ENCODE assay signal across 7 mouse cellular contexts in genomic region chr7:101905561-101906286, GRCm38 (mm10). TPM values are rescaled to one million over a fixed set of nuclear protein-coding genes. Genes with fewer than 3 reads are reported as not detected.
DNase-seq lines count a peak whose midpoint lies in the region; ATAC-seq lines count a peak whose summit lies in the region.

TSS of gene Lamtor1 (plus strand) at chr7:101905904.

- H3K9me3 ChIP-seq in embryonic facial prominence, embryonic 12.5 days = no peaks in the 10 kb centered on the region
- no peaks in the 10 kb centered on the region for H3K9me3 ChIP-seq in limb, embryonic 11.5 days (ENCODE audit: control insufficient read depth, low read length)
- no peaks in the 10 kb centered on the region for H3K9me3 ChIP-seq in midbrain, embryonic 14.5 days (ENCODE audit: control insufficient read depth, low read length)

- peak within 1 kb of the TSS; percentile 66 for H3K4me2 ChIP-seq in embryonic facial prominence, embryonic 12.5 days (replicated peaks)
- peak within 1 kb of the TSS; percentile 72 for H3K4me2 ChIP-seq in limb, embryonic 11.5 days (ENCODE audit: low read depth, severe bottlenecking)
- H3K4me2 ChIP-seq in midbrain, embryonic 14.5 days (ENCODE audit: low read length) = peak within 1 kb of the TSS; percentile 83

- peak within 1 kb of the TSS; percentile 96 for H3K27ac ChIP-seq in embryonic facial prominence, embryonic 12.5 days
- peak within 1 kb of the TSS; percentile 93 for H3K27ac ChIP-seq in limb, embryonic 11.5 days (replicated peaks; ENCODE audit: low read depth, low read length)
- peak within 1 kb of the TSS; percentile 96 for H3K27ac ChIP-seq in midbrain, embryonic 14.5 days (replicated peaks; ENCODE audit: low read depth, low read length)

- H3K36me3 ChIP-seq in embryonic facial prominence, embryonic 12.5 days = peaks cover 12% of the 10 kb centered on the region
- H3K36me3 ChIP-seq in limb, embryonic 11.5 days (ENCODE audit: control insufficient read depth, insufficient read depth, low read length) = peaks cover 9% of the 10 kb centered on the region; the same call in 1 of the 2 replicates
- peaks cover 12% of the 10 kb centered on the region for H3K36me3 ChIP-seq in midbrain, embryonic 14.5 days (ENCODE audit: control insufficient read depth, insufficient read depth, low read length)

- H3K9ac ChIP-seq in embryonic facial prominence, embryonic 12.5 days = peak within 1 kb of the TSS; percentile 89
- peak within 1 kb of the TSS; percentile 87 for H3K9ac ChIP-seq in limb, embryonic 11.5 days (ENCODE audit: low read length)
- H3K9ac ChIP-seq in midbrain, embryonic 14.5 days (replicated peaks; ENCODE audit: low read length) = peak within 1 kb of the TSS; percentile 88

- peak; percentile 96 for ATAC-seq in embryonic facial prominence, embryonic 12.5 days (ENCODE audit: insufficient number of reproducible peaks, insufficient read depth, low FRiP score, low TSS enrichment)
- peak; percentile 98 for ATAC-seq in limb, embryonic 11.5 days (ENCODE audit: insufficient number of reproducible peaks, low FRiP score, low TSS enrichment, low read depth)
- peak; percentile 99 for ATAC-seq in midbrain, embryonic 14.5 days (ENCODE audit: low FRiP score, low TSS enrichment)

- peak within 1 kb of the TSS; percentile 76 for H3K4me3 ChIP-seq in embryonic facial prominence, embryonic 12.5 days
- H3K4me3 ChIP-seq in limb, embryonic 11.5 days (ENCODE audit: low read depth, low read length) = peak within 1 kb of the TSS; percentile 75
- peak within 1 kb of the TSS; percentile 79 for H3K4me3 ChIP-seq in midbrain, embryonic 14.5 days (replicated peaks; ENCODE audit: low read depth, low read length)

- DNase-seq in adrenal gland, postnatal 25 days = peak; percentile 99
- DNase-seq in heart, adult 11 months = peak; percentile 100
- DNase-seq in kidney, adult 18-20 months = peak; percentile 100
- DNase-seq in limb, embryonic 11.5 days (ENCODE audit: low spot score) = peak; percentile 100
- DNase-seq in midbrain, embryonic 14.5 days = peak; percentile 100
- DNase-seq in spleen, adult 18-20 months = peak; percentile 97 to 98

- no peaks in the 10 kb centered on the region for H3K27me3 ChIP-seq in embryonic facial prominence, embryonic 12.5 days
- no peaks in the 10 kb centered on the region for H3K27me3 ChIP-seq in limb, embryonic 11.5 days (ENCODE audit: control insufficient read depth, insufficient read depth, low read length)
- no peaks in the 10 kb centered on the region for H3K27me3 ChIP-seq in midbrain, embryonic 14.5 days (ENCODE audit: control insufficient read depth, insufficient read depth, low read length)

- WGBS in embryonic facial prominence, embryonic 12.5 days = under 1% methylated on average over 61 of the region's 61 CpGs
- 0% methylated on average over 56 of the region's 61 CpGs for WGBS in limb, embryonic 11.5 days
- WGBS in midbrain, embryonic 14.5 days = under 1% methylated on average over 58 of the region's 61 CpGs

- H3K4me1 ChIP-seq in embryonic facial prominence, embryonic 12.5 days = peaks cover 12% of the 10 kb centered on the region
- peaks cover 10% of the 10 kb centered on the region; the same call in 1 of the 2 replicates for H3K4me1 ChIP-seq in limb, embryonic 11.5 days (ENCODE audit: control insufficient read depth, insufficient read depth, low read length)
- H3K4me1 ChIP-seq in midbrain, embryonic 14.5 days (ENCODE audit: control insufficient read depth, insufficient read depth, low read length) = 0 out of 2 replicates have a peak, but pooled peaks cover 13% of the 10 kb centered on the region

RNA-seq across cellular contexts. Expression of gene Lamtor1, which starts in this region (rescaled TPM):
- total RNA-seq in adrenal gland, postnatal 25 days (2021) = 99.9 and 103 TPM in 2 replicates
- polyA plus RNA-seq in embryonic facial prominence, embryonic 12.5 days (2016; fragmentation: Nextera tagmentation; extraction: Ambion mirVana) = 153 and 158 TPM in 2 replicates
- polyA plus RNA-seq in limb, embryonic 11.5 days (2014; fragmentation: Nextera tagmentation; extraction: Ambion mirVana) = 139 and 150 TPM in 2 replicates
- polyA plus RNA-seq in midbrain, embryonic 14.5 days (2014; fragmentation: Nextera tagmentation; extraction: Ambion mirVana) = 139 and 150 TPM in 2 replicates

Comparison
In these comparisons a context has a peak if more than half of its experiments do, and no peak if none do; other contexts are left out.
1. Peak in every context shown above with its lines: DNase-seq, ATAC-seq, H3K4me3 ChIP-seq and H3K27ac ChIP-seq.